Mouse (Mus musculus): ENCODE measurements at regions not wholly inside any gene's neighbourhood (a gene's known extent, or its start where the extent isn't known, plus 50 kb on each side); places are given as distances from the start of the nearest gene placed in this dataset.

GRCm38 (mm10) chr16:86718353-86718752 is 635.6 kb upstream of the N6amt1 start:
- TF ChIP-seq MYOG (IDR thresholded peaks at IDR 0.05; ENCODE audit: control insufficient read depth in 1 of 3, insufficient read depth in 1 of 3, insufficient read length in 2 of 3, low read depth in 2 of 3) (no peak), POLR2A (IDR thresholded peaks at IDR 0.05; ENCODE audit: insufficient read length, low read depth) (no peak), USF1 (IDR thresholded peaks at IDR 0.05; ENCODE audit: low read depth) (no peak), POLR2AphosphoS2 (IDR thresholded peaks at IDR 0.05; ENCODE audit: insufficient read length, low read depth) (no peak), MAX (IDR thresholded peaks at IDR 0.05; ENCODE audit: low read depth) (no peak)

All from myocyte (in vitro differentiated cells).